Mouse (Mus musculus) midbrain, embryonic 12.5 days (tissue): ENCODE data around the gene Snorc. TPM values are rescaled to one million over a fixed set of nuclear protein-coding genes. Genes with fewer than 3 reads are reported as not detected.

Experiments
- ATAC-seq: fragments of 200-750 bp; cut with Nextera tagmentation; 2 replicates; pipeline ENCODE4 v1.8.0; 2017; ENCODE audit warnings: low read depth, moderate TSS enrichment, moderate library complexity; ENCODE audit not compliant: low FRiP score
- H3K27ac ChIP-seq: fragments of 300-500 bp; sonication (generic); replicated peaks from 2 replicates; pipeline ENCODE4 v1.5.1; 2016; ENCODE audit warnings: mild to moderate bottlenecking
- H3K27me3 ChIP-seq: fragments of 300-500 bp; sonication (generic); 2 replicates; pipeline ENCODE4 v1.6.1; 2016; ENCODE audit warnings: mild to moderate bottlenecking
- H3K36me3 ChIP-seq: fragments of 300-500 bp; sonication (generic); 2 replicates; pipeline ENCODE4 v1.6.1; 2016
- H3K4me1 ChIP-seq: fragments of 300-500 bp; sonication (generic); 2 replicates; pipeline ENCODE4 v1.6.1; 2016
- H3K4me2 ChIP-seq: fragments of 300-500 bp; sonication (generic); replicated peaks from 2 replicates; pipeline ENCODE4 v1.6.1; 2016; ENCODE audit warnings: mild to moderate bottlenecking, moderate library complexity
- H3K4me3 ChIP-seq: fragments of 300-500 bp; sonication (generic); 2 replicates; pipeline ENCODE4 v1.5.1; 2016; ENCODE audit warnings: mild to moderate bottlenecking
- H3K9ac ChIP-seq: fragments of 300-500 bp; sonication (generic); replicated peaks from 2 replicates; pipeline ENCODE4 v1.6.1; 2016; ENCODE audit warnings: mild to moderate bottlenecking, moderate library complexity
- H3K9me3 ChIP-seq: fragments of 300-500 bp; sonication (generic); 2 replicates; pipeline ENCODE4 v1.6.1; 2016; ENCODE audit warnings: mild to moderate bottlenecking
- WGBS: fragments of 180-500 bp; shearing (Covaris S2); methylation state at CpG from one replicate; pipeline ENCODE4 v1.1.7; 2016; 5-methylcytosine and 5-hydroxymethylcytosine counted together
- polyA plus RNA-seq: library from polyadenylated mRNA; unstranded; fragments of >200 nt; fragmentation: Nextera tagmentation; extraction: Ambion mirVana; gene quantifications from 2 replicates; pipeline ENCODE4 v1.2.1, GENCODE M21; 2016

Gene Snorc
- polyA plus RNA-seq, 1 experiment from 2014 or later: not detected

- Histone ChIP-seq H3K36me3 (no peaks in the 10 kb centered on the region), H3K27me3 (no peaks in the 10 kb centered on the region), H3K4me1 (0 out of 2 replicates have a peak, but pooled peaks cover 3% of the 10 kb centered on the region), H3K27ac (no peak overlapping the region), H3K4me3 (no peak overlapping the region), H3K4me2 (no peak overlapping the region), H3K9me3 (no peaks in the 10 kb centered on the region), H3K9ac (no peak overlapping the region)
- no peak for ATAC-seq
Observed at GRCm38 (mm10) chr1:87520467-87520866, 50.4 kb downstream of the Snorc start.

DNA sequence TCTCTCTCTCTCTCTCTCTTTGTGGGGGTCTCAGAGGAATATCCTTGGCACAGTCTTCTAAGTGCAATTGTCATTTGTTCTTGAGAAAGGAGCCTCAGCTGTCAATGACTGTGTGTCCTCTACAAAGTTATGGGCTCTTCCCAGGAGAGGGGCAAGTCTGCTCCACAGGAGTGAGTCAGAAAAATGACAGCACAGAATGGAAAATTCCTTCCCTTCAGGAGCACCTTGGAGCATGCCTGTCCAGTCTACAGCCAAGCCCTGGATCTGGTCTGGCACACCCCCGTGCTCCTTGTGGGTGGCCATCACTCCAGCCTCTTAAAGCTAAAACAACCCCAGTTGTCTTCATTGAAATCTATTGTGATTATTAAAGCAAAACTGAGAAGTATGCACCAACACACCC lies 51.5 kb downstream of the Snorc start:
- no peak for ATAC-seq
- whole genome bisulfite sequencing: 64% methylated on average over 1 of the region's 1 CpGs
- no peaks in the 10 kb centered on the region for H3K36me3 ChIP-seq

GRCm38 (mm10) chr1:87525041-87525440 lies 55.0 kb downstream of the Snorc start:
- Histone ChIP-seq H3K4me1 (0 out of 2 replicates have a peak, but pooled peaks cover 3% of the 10 kb centered on the region), H3K27me3 (no peaks in the 10 kb centered on the region), H3K9ac (no peak overlapping the region), H3K4me2 (no peak overlapping the region), H3K27ac (no peak overlapping the region), H3K36me3 (no peaks in the 10 kb centered on the region), H3K4me3 (no peak overlapping the region), H3K9me3 (no peaks in the 10 kb centered on the region)
- WGBS: 90% methylated on average over 7 of the region's 7 CpGs
- no peak for ATAC-seq

More for the DNA sequence above, 51.5 kb downstream of the Snorc start:
- H3K4me2 ChIP-seq: no peak overlapping the region
- no peak overlapping the region for H3K9ac ChIP-seq
- H3K9me3 ChIP-seq: no peaks in the 10 kb centered on the region
- 0 out of 2 replicates have a peak, but pooled peaks cover 3% of the 10 kb centered on the region for H3K4me1 ChIP-seq
- no peak overlapping the region for H3K27ac ChIP-seq
- H3K27me3 ChIP-seq: no peaks in the 10 kb centered on the region
- H3K4me3 ChIP-seq: no peak overlapping the region

Other genes starting within 250 kb of the Snorc start
- 0.54 and 0.58 TPM in 2 replicates for gene Efhd1, start 205.9 kb upstream of the Snorc start, polyA plus RNA-seq
- gene Gigyf2, start 143.3 kb upstream of the Snorc start, polyA plus RNA-seq: 64.3 and 71.7 TPM in 2 replicates
- gene Kcnj13, start 75.5 kb upstream of the Snorc start, polyA plus RNA-seq: 1.4 and 2.3 TPM in 2 replicates
- not detected in 2 replicates for gene Neu2, start 39.6 kb downstream of the Snorc start, polyA plus RNA-seq
- gene Ngef, start 103.6 kb downstream of the Snorc start, polyA plus RNA-seq: 4.0 and 5.5 TPM in 2 replicates
- gene Inpp5d, start 150.0 kb downstream of the Snorc start, polyA plus RNA-seq: 2.9 and 3.0 TPM in 2 replicates